Mouse (Mus musculus) kidney, postnatal 10 days (tissue): Measurements from ENCODE around the gene Birc6.
"Not testable (repeated sequence)": the region's sequence is repeated elsewhere in the genome, so short reads cannot be mapped to it uniquely, and the experiment has no call there.

Experiments
- DNase-seq: peaks from one replicate; pipeline ENCODE4 v3.0.0; 2021; ENCODE audit warnings: mixed read lengths

Gene Birc6

GRCm38 (mm10) chr17:74564151-74564550 is 36.1 kb downstream of the Birc6 start:
- no peak for DNase-seq

- no peak for DNase-seq
Observed at GRCm38 (mm10) chr17:74569219-74569618, 41.1 kb downstream of the Birc6 start.

GRCm38 (mm10) chr17:74570585-74570984 is 42.5 kb downstream of the Birc6 start:
- no peak for DNase-seq

DNA sequence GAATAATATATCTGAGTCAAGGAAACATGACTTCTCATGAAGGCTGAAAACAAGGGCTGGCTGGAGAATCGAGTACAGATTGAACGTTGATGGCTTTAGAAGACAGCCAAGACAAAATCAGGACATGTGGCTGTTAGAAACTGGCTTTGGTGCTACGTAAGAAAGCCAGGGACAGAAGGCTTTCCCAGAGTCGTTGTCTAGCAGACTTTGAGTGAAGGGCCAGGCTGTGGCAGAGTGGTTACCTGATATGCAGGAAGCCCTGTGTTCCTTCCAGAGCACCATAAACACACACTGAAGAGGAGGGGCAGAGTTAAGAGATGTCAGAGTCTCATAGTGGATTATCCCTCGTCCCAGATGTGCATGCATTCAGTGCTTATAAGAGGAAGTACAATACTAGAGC is 49.1 kb downstream of the Birc6 start:
- no peak for DNase-seq

- DNase-seq = peak; percentile 46
Observed at GRCm38 (mm10) chr17:74579586-74579985, 51.5 kb downstream of the Birc6 start.

- no peak for DNase-seq
Observed at GRCm38 (mm10) chr17:74580738-74581137, 52.6 kb downstream of the Birc6 start.

DNA sequence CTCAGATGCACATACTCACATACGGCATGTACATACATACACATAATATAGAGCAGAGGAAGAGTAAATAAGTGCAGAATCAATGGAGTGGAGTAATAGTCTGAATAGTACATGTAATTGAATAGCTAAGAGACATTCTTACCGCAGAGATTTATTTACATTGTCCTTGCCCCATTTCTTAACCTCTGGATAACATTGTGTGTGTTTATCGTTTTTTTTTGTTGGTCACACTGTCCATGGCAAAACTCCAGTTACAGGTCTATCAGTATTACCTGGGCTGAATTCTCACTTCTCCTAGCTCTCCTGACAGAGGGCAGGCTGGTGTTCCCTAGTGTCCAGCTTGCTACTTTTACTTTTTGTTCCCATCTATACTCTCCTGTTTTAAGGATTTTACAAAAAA is 58.7 kb downstream of the Birc6 start:
- no peak for DNase-seq

GRCm38 (mm10) chr17:74598908-74599307 is 70.8 kb downstream of the Birc6 start:
- DNase-seq = peak; percentile 38

DNA sequence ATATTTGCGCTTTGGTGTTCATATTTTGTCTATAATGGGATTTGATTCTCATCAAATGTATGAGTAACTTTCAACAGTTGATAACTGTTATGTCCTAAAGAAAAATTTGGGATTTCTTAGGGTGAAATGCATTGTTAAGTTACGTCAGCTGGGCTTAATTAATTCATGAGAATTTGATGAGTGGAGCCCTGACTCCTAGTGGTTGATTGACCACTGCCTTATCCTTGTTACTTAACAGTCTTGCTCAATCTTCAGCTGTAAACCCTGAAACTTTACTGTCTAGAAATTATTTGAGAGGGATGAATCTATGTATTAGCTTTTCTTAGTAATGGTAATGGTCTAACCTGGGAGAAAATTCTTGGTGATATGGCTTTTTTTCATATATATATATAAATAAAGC is 71.3 kb downstream of the Birc6 start:
- DNase-seq = no peak

DNA sequence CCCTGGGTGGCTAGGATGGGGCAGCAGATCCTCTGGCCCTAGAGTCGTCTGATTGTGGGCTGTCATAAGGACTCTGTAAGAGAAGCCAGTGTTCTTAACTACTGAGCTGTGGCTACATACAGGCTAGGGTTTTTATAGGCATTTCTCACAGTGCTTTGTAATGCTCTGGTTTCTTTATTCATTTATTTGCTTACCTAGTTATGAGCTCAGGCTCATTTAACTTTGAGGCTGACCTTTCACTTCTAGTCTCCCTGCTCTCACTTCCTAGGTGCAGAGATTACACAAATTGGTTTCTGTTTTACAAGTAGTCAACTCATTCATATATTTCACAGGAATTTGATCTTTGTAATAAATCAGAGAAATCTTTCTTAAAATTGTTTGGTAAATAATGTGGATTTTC is 73.1 kb downstream of the Birc6 start:
- no peak for DNase-seq

DNA sequence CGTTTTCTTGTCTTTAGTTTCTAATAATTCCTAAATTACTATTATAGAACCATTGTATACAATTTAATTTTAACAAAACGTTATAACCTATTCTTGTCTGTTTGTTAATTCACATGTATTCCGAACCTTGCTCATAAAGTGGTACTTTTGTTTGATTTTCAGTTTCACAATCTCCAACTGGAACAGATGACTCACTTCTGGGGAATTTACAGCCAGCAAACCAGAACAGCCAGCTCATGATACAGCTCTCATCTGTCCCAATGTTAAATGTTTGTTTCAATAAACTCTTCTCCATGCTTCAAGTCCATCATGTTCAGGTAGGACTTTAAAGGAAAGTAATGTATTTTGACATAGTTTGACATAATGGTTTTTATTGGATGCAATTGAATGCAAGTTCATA is 102.7 kb downstream of the Birc6 start:
- DNase-seq = no peak

DNA sequence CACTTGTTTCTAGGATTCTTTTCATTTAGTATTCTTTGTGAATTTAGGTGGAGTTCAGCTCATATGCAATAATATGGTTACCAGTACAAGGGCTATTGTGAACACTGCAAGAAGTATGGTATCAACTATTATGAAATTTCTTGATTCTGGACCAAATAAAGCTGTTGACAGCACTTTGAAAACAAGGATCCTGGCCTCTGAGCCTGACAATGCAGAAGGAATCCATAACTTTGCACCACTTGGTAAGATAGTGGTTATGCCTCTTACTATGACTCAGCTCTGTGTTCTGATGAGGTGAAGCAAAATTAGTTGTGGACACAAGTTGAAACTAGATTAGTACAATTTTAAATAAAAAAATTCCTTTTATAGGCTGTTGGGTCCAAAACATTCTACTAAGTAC is 114.3 kb downstream of the Birc6 start:
- DNase-seq = no peak

GRCm38 (mm10) chr17:74658362-74658761 is 130.3 kb downstream of the Birc6 start:
- no peak for DNase-seq

DNA sequence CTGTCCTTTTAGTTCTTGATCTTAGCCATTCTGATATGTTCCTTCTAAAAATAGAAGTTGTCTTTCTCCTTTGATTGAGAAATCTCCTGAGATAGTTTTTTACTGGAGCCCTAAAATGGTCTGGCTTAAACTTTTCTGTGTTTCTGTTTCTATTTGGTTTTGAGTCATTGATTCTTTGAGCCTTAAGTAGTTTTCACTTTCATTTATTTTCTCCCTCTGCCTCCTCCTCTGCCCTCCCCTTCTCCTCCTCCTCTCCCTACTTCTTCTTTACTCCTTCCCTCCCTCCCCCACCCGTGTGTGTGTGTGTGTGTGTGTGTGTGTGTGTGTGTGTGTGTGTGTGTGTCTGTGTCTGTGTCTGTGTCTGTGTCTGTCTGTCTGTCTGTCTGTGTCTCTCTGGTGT is 139.9 kb downstream of the Birc6 start:
- no peak for DNase-seq

GRCm38 (mm10) chr17:74670031-74670430 is 141.9 kb downstream of the Birc6 start:
- no peak for DNase-seq

DNA sequence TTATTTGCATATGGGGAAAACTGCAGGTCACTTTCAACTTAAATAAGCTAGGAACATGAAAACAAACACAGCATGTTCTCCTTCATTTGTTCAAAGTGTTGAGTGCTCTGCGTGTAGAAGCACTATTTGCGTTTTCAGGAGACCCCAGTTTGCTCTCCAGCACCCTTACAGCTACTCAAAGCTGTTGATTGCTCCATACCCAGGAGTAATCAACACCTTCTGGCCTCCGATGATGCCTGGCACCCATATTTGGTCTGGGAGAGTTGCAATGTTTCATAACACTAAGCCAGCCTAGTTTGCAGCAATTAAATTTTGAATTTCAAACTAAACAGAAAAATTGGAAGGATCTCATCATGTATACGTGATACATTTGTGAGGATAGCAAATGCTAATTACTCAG is 144.4 kb downstream of the Birc6 start:
- DNase-seq = no peak

- DNase-seq = peak; percentile 51
Observed at GRCm38 (mm10) chr17:74673251-74673650, 145.2 kb downstream of the Birc6 start.

DNA sequence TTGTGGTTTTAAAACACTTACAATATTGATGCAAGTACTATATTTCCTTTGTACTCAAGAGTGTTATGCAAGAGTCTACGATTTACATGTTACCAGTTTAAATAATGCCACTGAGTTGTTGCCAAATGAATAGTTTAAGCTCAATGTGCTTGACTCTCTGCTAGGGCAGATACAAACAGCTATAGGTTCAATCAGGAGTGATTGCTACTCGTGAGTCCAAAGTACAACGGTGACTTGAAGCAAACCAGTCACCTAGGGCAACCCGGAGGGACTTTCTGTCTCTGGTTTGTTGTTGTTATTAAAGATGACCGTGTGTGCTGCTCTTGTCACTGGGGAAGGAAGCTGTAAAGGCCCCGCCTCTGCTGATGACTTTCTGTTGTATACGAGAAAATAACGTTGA is 150.0 kb downstream of the Birc6 start:
- DNase-seq = no peak

GRCm38 (mm10) chr17:74684927-74685326 is 156.8 kb downstream of the Birc6 start:
- no peak for DNase-seq

- DNase-seq = no peak
Observed at GRCm38 (mm10) chr17:74688555-74688954, 160.5 kb downstream of the Birc6 start.

GRCm38 (mm10) chr17:74689406-74689805 is 161.3 kb downstream of the Birc6 start:
- DNase-seq = no peak

- DNase-seq = not testable (repeated sequence)
Observed at GRCm38 (mm10) chr17:74701661-74702060, 173.6 kb downstream of the Birc6 start.

GRCm38 (mm10) chr17:74705480-74705879 is 177.4 kb downstream of the Birc6 start:
- no peak for DNase-seq

GRCm38 (mm10) chr17:74706593-74706992 is 178.5 kb downstream of the Birc6 start:
- no peak for DNase-seq

DNA sequence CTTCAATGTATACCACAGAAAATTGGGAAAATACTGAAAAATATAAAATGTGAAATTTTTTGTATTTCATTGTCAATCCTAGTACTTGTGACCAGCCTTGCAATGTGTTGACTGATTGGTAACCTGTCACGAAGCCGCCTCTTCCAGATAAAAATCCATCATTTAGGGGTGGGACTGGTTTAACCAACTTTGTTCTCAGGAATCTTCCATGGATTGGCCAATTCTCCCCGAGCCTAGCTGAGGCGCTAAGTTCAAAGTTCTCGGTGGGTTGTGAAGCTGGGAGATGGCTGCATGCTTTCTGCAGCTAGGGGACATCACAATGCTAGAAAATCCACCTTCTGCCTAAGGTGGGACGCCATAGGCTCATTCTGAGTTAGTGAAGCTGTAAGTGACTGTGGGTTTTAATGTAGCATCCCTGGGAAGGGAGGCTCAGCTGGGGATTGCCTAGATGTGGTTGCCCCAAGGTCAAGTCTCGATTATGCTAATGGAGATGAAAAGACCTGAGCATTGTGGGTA is 179.6 kb downstream of the Birc6 start:
- no peak for DNase-seq

DNA sequence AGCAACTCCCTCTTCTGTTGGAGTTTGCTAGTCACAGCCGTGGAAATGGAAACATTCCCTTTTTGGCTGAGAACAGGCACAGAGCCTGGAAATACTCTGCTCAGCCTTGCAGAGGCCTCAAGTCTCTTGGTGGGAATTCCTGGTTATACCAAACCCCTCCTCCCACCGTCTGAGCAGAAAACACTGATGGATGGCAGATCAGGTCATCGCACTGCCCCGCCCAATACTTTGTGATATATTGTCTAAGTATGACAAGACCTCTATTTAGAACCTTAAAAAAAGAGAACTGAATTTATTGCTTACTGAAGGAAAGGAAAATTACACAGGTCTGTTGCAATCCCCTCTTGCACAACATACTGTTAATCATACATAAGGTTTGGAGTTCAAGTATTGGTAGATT is 182.6 kb downstream of the Birc6 start:
- DNase-seq = no peak
